Mouse (Mus musculus) liver, postnatal 0 days (tissue): ENCODE data around the gene Pld4. TPM values are rescaled to one million over a fixed set of nuclear protein-coding genes. Genes with fewer than 3 reads are reported as not detected.

Experiments used
- ATAC-seq: fragments of 200-750 bp; cut with Nextera tagmentation; 2 replicates; pipeline ENCODE4 v1.8.0; 2017; ENCODE audit warnings: mild to moderate bottlenecking, moderate library complexity
- DNase-seq: peaks from one replicate; pipeline ENCODE4 v3.0.0-alpha.2; 2016
- H3K27ac ChIP-seq: fragments of 300-500 bp; sonication (generic); 2 replicates; pipeline ENCODE4 v1.5.1; 2014; ENCODE audit warnings: antibody characterized with exemption, moderate library complexity, mild to moderate bottlenecking, low read depth
- H3K27me3 ChIP-seq: fragments of 300-500 bp; sonication (generic); 2 replicates; pipeline ENCODE4 v1.6.1; 2014; ENCODE audit warnings: low read length, control low read depth, mixed read lengths; ENCODE audit not compliant: insufficient read depth
- H3K36me3 ChIP-seq: fragments of 300-500 bp; sonication (generic); replicated peaks from 2 replicates; pipeline ENCODE4 v1.6.1; 2014; ENCODE audit warnings: mild to moderate bottlenecking, control low read depth, low read length, moderate library complexity, mixed read lengths; ENCODE audit not compliant: insufficient read depth
- H3K4me1 ChIP-seq: fragments of 300-500 bp; sonication (generic); 2 replicates; pipeline ENCODE4 v1.6.1; 2014; ENCODE audit warnings: antibody characterized with exemption, mild to moderate bottlenecking, control low read depth; ENCODE audit not compliant: insufficient read depth
- H3K4me2 ChIP-seq: fragments of 300-500 bp; sonication (generic); 2 replicates; pipeline ENCODE4 v1.6.1; 2014; ENCODE audit warnings: low read depth, mild to moderate bottlenecking, low read length, moderate library complexity, mixed read lengths
- H3K4me3 ChIP-seq: fragments of 300-500 bp; sonication (generic); 2 replicates; pipeline ENCODE4 v1.5.1; 2014; ENCODE audit warnings: low read depth, low read length
- H3K9ac ChIP-seq: fragments of 300-500 bp; sonication (generic); replicated peaks from 2 replicates; pipeline ENCODE4 v1.6.1; 2014; ENCODE audit warnings: mild to moderate bottlenecking, moderate library complexity
- H3K9me3 ChIP-seq: fragments of 300-500 bp; sonication (generic); 2 replicates; pipeline ENCODE4 v1.6.1; 2016; ENCODE audit warnings: mild to moderate bottlenecking, control low read depth, low read length, mixed read lengths
- CTCF ChIP-seq: sonication (generic); IDR thresholded peaks from 2 replicates; pipeline ENCODE4 v1.5.1; 2016; ENCODE audit warnings: antibody characterized with exemption, low read depth
- EP300 ChIP-seq: IDR thresholded peaks from 2 replicates; pipeline ENCODE4 v1.6.1; 2016; ENCODE audit warnings: antibody characterized with exemption, low read depth, mild to moderate bottlenecking
- WGBS: fragments of 180-500 bp; shearing (Covaris S2); extraction: QIAGEN DNeasy Blood & Tissue Kit; methylation state at CpG from one replicate; pipeline ENCODE4 v1.1.7; 2014; ENCODE audit not compliant: insufficient replicate concordance; 5-methylcytosine and 5-hydroxymethylcytosine counted together
- polyA plus RNA-seq: library from polyadenylated mRNA; unstranded; fragments of >200 nt; fragmentation: Nextera tagmentation; extraction: Ambion mirVana; gene quantifications from 2 replicates; pipeline ENCODE4 v1.2.1, GENCODE M21; 2015

The Pld4 gene
- polyA plus RNA-seq, 1 experiment from 2014 or later = 22.4 TPM

DNA sequence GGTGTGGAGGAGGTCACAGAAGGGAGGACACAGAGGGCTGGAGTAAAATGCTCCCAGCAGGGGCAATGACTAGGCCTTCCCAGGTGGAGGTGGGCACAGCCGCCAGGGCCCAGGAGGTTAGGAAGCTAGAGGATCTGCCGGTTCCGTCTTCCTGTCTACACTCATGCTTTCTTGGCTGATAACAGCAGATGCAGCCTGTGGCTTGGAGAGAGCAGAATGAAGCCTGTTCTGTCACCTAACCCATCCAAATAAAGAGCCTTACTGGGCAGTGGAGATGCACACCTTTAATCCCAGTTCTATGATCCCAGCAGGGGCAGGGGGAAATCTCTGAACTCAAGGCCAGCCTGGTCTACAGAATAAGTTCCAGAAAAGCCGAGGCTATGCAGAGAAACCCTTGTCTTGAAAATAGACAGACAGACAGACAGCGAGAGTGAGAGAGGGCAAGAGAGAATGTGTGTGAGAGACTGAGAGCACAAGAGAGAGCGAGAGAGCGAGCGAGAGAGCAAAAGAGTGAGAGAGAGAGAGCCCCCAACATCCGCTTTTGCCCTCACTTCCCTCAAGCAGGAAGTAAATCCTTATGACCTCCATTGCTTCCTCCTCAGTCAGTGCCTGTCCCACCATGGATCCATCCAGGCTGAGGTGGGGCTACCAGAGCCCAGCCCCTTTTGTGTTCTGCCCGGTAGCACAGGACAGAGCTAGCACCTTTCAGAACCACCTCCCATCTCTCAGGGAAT lies 38.9 kb downstream of the Pld4 start:
- ATAC-seq (no peak), DNase-seq (no peak)
- Histone ChIP-seq H3K27me3 (peaks cover 53% of the 10 kb centered on the region), H3K9ac (no peak overlapping the region), H3K36me3 (no peaks in the 10 kb centered on the region), H3K4me2 (no peak overlapping the region), H3K4me3 (no peak overlapping the region), H3K4me1 (peaks cover 9% of the 10 kb centered on the region; the same call in 1 of the 2 replicates), H3K27ac (no peak overlapping the region), H3K9me3 (no peaks in the 10 kb centered on the region)
- WGBS = 73% methylated on average over 10 of the region's 10 CpGs
- TF ChIP-seq EP300 (no peak), CTCF (no peak)

DNA sequence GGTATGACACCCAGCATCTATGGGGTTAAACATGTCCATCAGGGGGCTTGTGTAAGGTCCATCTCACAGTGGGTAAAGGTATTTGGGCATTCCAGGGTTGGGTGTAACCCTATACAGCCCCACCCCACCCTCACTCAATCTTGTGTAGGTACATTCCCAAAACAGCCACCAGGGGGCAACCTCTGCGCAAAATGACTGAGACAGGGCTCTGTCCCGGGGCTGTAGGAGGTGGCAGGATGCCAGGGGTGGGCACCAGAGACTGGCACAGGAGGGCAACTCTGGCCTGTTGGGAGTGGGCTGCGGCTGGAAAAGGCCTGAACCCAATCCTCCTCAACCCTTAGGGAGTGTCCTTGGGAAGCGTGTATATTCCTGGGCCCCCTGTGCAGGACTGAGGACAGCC lies 40.0 kb downstream of the Pld4 start:
- Histone ChIP-seq H3K4me1 (peaks cover 9% of the 10 kb centered on the region; the same call in 1 of the 2 replicates), H3K9me3 (no peaks in the 10 kb centered on the region), H3K9ac (no peak overlapping the region), H3K4me2 (no peak overlapping the region), H3K4me3 (no peak overlapping the region), H3K36me3 (no peaks in the 10 kb centered on the region), H3K27me3 (peaks cover 60% of the 10 kb centered on the region), H3K27ac (no peak overlapping the region)
- DNase-seq (peak; percentile 82), ATAC-seq (peak; percentile 47)
- TF ChIP-seq EP300 = no peak
- TF ChIP-seq CTCF = peak; percentile 89
- 11% methylated on average over 4 of the region's 4 CpGs for WGBS

DNA sequence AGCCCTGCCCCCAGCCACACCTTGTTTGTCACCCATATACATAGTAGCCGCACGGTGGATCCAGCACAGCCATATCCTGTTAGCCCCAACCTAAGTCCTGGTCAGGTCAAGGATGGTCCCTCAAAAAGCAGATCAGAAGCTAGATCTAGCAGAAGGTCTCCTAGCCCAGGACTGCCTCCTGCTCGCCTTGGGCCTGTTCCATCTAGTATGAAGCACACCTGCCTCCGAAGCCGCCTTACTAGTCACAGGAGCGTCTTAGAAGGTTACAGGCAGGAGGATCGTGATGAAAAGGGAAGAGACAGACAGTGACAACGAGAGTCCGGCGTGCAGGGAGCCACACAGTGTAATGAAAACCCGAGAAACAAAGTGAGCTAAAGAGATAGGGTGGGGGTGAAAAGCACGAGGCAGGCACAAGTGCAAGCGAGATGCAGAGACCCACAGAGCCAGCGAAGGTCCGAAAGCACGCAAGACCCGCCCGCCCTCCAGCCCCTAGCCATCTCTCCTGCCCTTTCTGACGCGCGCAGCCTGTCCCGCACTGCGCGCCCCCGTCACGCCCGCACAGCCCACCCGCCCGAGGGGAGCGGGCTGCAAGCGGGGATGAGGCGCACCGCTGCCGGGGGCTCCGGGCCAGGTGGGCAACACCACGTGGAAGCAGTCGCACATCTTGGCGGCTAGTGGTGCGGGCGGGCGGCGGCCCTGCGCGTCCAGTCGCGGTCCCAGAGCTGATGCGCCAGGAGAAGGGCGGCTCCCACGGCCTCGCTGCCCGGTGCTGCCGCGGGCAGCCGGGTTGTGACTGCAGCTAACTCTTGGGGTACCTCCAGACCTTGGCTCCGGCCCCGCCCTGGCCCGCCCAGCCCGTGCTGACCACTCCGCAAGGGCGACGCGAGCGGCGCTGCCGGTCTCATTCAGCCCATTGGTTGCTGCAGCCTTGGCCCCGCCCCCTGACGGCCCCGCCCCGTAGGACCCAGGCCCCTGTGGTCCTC lies 41.7 kb downstream of the Pld4 start, which contains the start of gene Ahnak2:
Ahnak2 (minus strand) TSS at position 794 of the 983 bp plus-strand sequence.
- no peak within 1 kb of the TSS for H3K27ac ChIP-seq
- peak; percentile 41 for DNase-seq

DNA sequence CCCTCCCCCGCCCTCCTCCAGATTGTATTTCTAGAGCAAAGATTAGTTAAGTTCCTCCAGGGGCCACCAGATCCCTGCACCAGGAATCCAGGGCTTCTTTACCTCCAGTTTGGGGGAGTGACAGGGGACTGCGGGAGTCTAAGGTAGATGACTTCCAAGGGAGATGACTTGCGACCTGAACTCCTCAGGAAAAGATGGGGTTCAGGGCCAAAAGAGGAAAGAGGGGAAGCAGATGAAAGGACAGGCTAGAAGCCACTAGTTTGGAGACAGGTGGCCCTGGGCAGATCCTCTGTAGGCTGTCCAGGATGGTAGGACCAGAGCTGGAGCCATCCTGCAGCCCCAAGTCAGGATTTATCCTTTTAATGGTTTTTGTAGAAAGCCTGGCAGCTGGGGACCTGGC lies 42.5 kb downstream of the Pld4 start:
- no peak overlapping the region for H3K9ac ChIP-seq

More for the DNA sequence above, 41.7 kb downstream of the Pld4 start, which contains the start of gene Ahnak2:
- H3K36me3 ChIP-seq = no peaks in the 10 kb centered on the region
- peak within 1 kb of the TSS; percentile 39 for H3K4me3 ChIP-seq
- H3K4me2 ChIP-seq = peak within 1 kb of the TSS; percentile 73
- no peak for TF ChIP-seq EP300
- TF ChIP-seq CTCF = no peak
- ATAC-seq = peak; percentile 27; the same call in 1 of the 2 replicates
- WGBS = 4% methylated on average over 45 of the region's 69 CpGs
- no peaks in the 10 kb centered on the region for H3K9me3 ChIP-seq
- peaks cover 9% of the 10 kb centered on the region; the same call in 1 of the 2 replicates for H3K4me1 ChIP-seq
- H3K27me3 ChIP-seq = peaks cover 53% of the 10 kb centered on the region
- H3K9ac ChIP-seq = peak within 1 kb of the TSS; percentile 26; the same call in 1 of the 2 replicates

DNA sequence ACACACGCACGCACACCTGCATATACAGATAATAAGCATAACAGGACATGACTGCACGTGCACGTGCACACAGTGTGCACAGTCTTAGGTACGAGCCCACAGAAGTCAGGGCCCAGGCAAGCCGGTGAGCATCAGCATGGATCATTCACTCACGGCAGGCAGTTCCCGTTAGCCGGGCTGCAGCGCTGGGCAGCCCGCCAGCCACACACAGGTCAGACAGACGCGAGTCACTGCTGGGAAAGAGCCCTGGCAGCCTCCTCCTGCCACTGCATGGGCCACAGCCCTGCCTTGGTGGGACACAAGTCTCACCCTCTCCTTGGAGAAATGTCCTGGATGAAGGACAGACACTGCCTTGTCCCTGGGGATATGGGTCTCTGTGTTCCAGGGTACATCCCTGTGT lies 43.6 kb downstream of the Pld4 start:
- WGBS = 51% methylated on average over 13 of the region's 13 CpGs
- ATAC-seq = no peak

More for the DNA sequence above, 42.5 kb downstream of the Pld4 start:
- WGBS = 23% methylated on average over 3 of the region's 3 CpGs
- peaks cover 47% of the 10 kb centered on the region for H3K27me3 ChIP-seq
- H3K36me3 ChIP-seq = no peaks in the 10 kb centered on the region
- H3K4me1 ChIP-seq = peaks cover 9% of the 10 kb centered on the region; the same call in 1 of the 2 replicates
- H3K4me2 ChIP-seq = peak overlapping the region; percentile 73; the same call in 1 of the 2 replicates
- no peak for DNase-seq
- ATAC-seq = no peak
- no peak for TF ChIP-seq EP300
- no peak for TF ChIP-seq CTCF
- H3K9me3 ChIP-seq = no peaks in the 10 kb centered on the region
- H3K4me3 ChIP-seq = no peak overlapping the region
- H3K27ac ChIP-seq = no peak overlapping the region

More for the DNA sequence above, 43.6 kb downstream of the Pld4 start:
- TF ChIP-seq EP300 (no peak), CTCF (no peak)
- no peak overlapping the region for H3K9ac ChIP-seq
- DNase-seq = no peak
- H3K4me2 ChIP-seq = no peak overlapping the region
- H3K27me3 ChIP-seq = peaks cover 49% of the 10 kb centered on the region
- no peak overlapping the region for H3K27ac ChIP-seq
- H3K36me3 ChIP-seq = no peaks in the 10 kb centered on the region
- H3K4me1 ChIP-seq = peaks cover 14% of the 10 kb centered on the region
- H3K4me3 ChIP-seq = no peak overlapping the region
- no peaks in the 10 kb centered on the region for H3K9me3 ChIP-seq
